Mouse (Mus musculus) embryo, embryonic 9.5 days (tissue): ENCODE measurements at regions not wholly inside any gene's neighbourhood (a gene's known extent, or its start where the extent isn't known, plus 50 kb on each side); places are given as distances from the start of the nearest gene placed in this dataset.
A peak's percentile ranks its signal among the peaks of the same experiment; 100 is the strongest.

Experiments
- DNase-seq: peaks from one replicate; pipeline ENCODE4 v3.0.0-alpha.2; 2017; ENCODE audit errors: extremely low spot score

GRCm38 (mm10) chr8:100942680-100943427 lies 1526.6 kb upstream of the Cdh8 start:
- DNase-seq: no peak

GRCm38 (mm10) chr8:100939533-100939932 lies 1523.3 kb upstream of the Cdh8 start:
- peak; percentile 17 for DNase-seq

DNA sequence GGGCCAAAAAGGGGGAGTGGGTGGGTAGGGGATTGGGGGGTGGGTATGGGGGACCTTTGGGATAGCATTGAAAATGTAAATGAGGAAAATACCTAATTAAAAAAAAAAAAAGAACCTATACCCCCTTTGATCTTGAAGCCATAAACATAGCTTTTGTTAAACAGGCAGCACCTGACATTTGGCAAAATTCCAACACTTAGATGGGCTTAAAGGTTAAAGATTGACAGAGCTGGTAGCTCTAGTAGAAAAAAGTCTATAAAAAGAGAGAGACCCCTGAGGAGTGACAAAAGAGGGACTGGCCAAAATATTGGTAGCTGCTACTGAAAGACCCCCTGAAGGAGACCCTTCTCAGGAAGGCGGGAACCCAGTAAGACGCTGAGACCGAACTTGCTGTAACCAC lies 1474.0 kb upstream of the Cdh8 start:
- no peak for DNase-seq

DNA sequence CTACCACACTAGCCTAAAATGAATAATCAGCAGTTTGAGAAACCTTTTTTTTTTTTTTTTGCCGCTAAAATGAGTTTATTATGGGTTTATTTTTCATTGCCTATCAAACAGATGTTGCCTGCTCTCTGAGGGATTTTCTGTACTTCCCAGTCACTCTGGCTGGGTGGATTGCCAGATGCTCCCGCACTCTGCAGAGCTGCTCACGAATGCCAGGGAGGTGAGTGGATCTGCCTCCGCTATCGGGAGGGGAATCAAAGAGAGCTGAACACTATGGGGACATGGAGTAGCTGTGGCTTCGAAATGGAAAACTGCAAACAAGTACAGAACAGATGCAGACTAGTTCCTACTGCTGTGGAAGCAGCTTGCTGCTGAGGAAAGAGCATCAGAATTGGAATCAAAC lies 1449.4 kb upstream of the Cdh8 start:
- no peak for DNase-seq

- peak; percentile 42 for DNase-seq
Observed at GRCm38 (mm10) chr8:100850822-100851437, 1434.7 kb upstream of the Cdh8 start.
